Comparison of ENCODE assay signal across 1 mouse cellular context in the genomic region with DNA sequence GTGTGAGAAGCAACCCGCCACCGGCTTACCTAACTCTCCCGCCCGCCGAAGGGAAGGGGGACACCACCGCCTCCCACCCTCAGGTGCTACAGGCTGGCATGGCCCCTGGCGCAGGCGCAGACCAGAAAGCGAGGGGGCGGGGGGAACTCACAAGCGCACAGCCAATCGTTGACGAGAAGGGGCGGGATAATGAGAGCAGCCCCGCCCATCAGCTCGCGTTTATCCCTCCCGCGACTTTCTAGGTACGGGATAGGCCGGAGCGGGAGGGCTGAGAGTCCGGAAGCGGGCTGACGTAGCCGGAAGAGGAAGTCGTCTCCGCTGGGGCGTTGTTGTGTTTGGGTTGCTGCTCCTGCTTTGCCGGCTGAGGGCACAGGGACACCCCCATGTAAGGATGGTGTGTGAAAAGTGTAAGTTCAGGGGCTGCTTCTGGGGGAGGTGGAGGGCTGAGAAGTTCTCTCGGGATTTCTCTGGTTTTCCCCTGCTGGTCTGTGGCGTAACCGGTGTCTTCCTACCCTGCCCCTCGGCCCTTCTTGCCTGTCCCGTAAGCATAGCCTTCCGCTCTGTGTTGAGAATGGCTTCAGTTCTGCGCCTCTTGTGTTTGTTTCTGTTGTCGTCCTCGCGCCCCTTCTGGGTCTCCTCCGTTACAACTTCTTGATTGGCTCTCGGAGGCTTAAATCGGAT.
TF ChIP-seq lines count a peak whose summit lies in the region.

Gene Pigf, minus strand, starts transcription at position 138 of the 681 bp plus-strand sequence.
Gene Cript, plus strand, starts transcription at position 282 of the 681 bp plus-strand sequence.

TF ChIP-seq in MEL, 35 proteins besides CTCF, POLR2A, EP300 and RAD21 (continued from another document):
- TF ChIP-seq POLR2AphosphoS2 (IDR thresholded peaks at IDR 0.05; ENCODE audit: low read length) = peak; percentile 89
- no peak for TF ChIP-seq TAL1 (IDR thresholded peaks at IDR 0.05; ENCODE audit: low read length)
- 0 out of 2 replicates have a peak, but pooled peaks have one; percentile 14 for TF ChIP-seq ETS1 (IDR thresholded peaks at IDR 0.05; ENCODE audit: low read depth, low read length)
- TF ChIP-seq RCOR1 (IDR thresholded peaks at IDR 0.05; ENCODE audit: low read depth, low read length) = 0 out of 2 replicates have a peak, but pooled peaks have one; percentile 22
- peak; percentile 52; the same call in 1 of the 2 replicates for TF ChIP-seq KAT2A (conservative IDR thresholded peaks at IDR 0.05; ENCODE audit: low read depth, low read length)
- peak; percentile 99 for TF ChIP-seq SIN3A (IDR thresholded peaks at IDR 0.05; ENCODE audit: low read length)
- peak; percentile 87 for TF ChIP-seq NRF1 (IDR thresholded peaks at IDR 0.05; ENCODE audit: insufficient read depth, low read depth, low read length, poor library complexity, severe bottlenecking)
- peak; percentile 83 for TF ChIP-seq MAZ (IDR thresholded peaks at IDR 0.05; ENCODE audit: low read depth, low read length)
- no peak; the same call in 1 of the 2 replicates for TF ChIP-seq E2F4 (IDR thresholded peaks at IDR 0.05; ENCODE audit: borderline replicate concordance, low read depth, low read length)
- no peak for TF ChIP-seq BHLHE40 (IDR thresholded peaks at IDR 0.05; ENCODE audit: borderline replicate concordance, low read depth, low read length)
- no peak for TF ChIP-seq CHD1 (IDR thresholded peaks at IDR 0.05; ENCODE audit: low read depth, low read length)
- TF ChIP-seq MXI1 (IDR thresholded peaks at IDR 0.05; ENCODE audit: low read depth, low read length) = peak; percentile 92
- peak; percentile 99 for TF ChIP-seq ELF1 (IDR thresholded peaks at IDR 0.05; ENCODE audit: low read depth, low read length)
- TF ChIP-seq TCF12 (IDR thresholded peaks at IDR 0.05; ENCODE audit: low read depth, low read length) = 0 out of 2 replicates have a peak, but pooled peaks have one; percentile 39
- no peak for TF ChIP-seq ZNF384 (IDR thresholded peaks at IDR 0.05; ENCODE audit: low read depth, low read length)
